Mouse (Mus musculus) inflammation-experienced regulatory T-cells, adult 6 months (primary cell): ENCODE data around the gene Cdh4. TPM values are rescaled to one million over a fixed set of nuclear protein-coding genes. Genes with fewer than 3 reads are reported as not detected.

Source experiments
- ATAC-seq: one replicate; pipeline ENCODE4 v1.8.0; 2017
- polyA plus RNA-seq, 3 experiments: library from polyadenylated mRNA; unstranded; fragments of 100-300 nt; shearing (Covaris generic); gene quantifications; one replicate each; pipeline ENCODE4 v1.2.1; 2017

Cdh4 gene
- polyA plus RNA-seq, 3 experiments from 2014 or later = not detected

DNA sequence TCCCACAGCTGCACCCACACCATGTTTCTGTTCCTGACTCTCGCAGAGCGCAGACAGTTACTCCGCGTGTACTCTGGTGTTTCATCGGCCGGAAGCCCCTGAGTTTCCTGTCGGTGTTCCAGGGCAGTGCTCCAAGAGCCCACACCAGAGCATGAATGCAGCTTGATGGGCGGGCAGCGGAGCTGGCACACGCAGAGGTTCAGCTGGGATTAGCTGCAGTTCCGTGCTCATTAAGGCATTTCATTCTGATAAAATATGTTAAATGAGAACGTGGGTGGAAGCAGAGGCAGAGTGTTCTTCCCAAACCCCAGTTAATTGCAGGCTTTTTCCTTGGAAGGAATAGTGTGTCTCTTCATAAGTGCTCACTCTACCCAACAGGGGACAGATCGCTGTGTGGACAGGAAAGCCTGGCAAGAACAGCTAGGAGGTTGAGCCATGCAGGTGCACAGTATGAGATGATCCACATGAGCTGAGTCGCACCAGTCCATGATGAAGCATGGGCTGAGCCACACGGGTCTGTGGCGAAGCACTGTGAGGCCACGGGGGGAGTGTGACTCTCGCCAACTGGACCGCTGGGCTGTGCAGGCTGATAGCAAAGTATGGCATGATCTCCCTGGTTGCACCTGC lies 357.8 kb downstream of the Cdh4 start:
- ATAC-seq = no peak

DNA sequence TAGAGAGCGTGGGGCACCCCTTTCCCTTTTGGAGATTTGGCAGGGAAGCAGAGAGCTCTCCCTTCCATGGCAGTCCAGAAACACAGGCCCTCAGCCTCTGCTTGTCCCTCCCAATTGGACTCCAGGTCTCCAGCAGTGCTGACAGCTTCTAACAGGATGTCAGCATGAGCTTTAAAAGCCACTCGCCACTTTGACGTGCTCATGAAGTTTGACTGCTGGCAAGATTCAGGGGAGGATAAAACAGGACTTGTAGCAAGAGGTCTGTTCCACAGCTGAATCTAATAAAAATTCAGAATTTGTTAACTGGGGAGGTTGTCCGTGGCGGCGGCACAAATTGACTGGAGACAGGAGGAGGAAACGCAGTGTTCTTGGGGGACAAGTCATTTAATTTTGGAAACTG lies 358.8 kb downstream of the Cdh4 start:
- no peak for ATAC-seq

DNA sequence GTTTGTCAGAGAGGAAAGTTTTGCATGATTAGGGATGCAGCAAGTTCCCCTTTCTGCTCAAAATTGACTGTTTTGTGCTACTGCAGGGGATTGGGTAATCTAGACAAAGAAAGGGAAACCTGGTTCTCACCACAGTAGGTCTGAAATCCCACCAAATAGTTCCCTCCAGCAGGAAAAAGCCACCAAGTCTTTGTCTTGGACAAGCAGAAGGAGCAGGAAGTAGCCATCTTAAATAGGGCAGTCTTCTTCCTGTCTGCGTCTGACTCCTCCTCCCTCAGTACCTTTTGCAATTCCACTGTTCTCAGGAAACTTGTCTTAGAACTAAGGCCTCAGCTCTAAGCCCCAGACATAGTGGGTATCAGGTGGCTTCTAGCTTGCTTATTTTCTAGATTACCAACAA lies 360.2 kb downstream of the Cdh4 start:
- ATAC-seq = no peak

DNA sequence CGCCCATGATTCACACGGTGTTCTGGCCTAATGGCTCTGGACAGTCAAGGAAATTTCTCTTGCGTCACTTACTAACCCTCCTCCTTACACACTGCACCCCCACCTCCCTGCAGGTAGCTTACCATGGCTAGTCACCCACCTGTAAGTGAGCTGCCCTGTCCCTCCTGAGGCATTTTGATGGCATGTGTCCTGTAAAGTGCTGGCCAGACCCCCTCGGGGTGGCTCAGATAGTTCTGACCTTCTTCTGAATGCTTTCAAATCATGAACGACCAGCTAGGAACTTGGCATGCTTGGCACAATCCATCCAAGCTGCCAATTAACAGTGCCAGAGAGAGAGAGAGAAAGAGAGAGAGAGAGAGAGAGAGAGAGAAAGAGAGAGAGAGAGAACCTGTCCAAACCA lies 368.9 kb downstream of the Cdh4 start:
- ATAC-seq = no peak

DNA sequence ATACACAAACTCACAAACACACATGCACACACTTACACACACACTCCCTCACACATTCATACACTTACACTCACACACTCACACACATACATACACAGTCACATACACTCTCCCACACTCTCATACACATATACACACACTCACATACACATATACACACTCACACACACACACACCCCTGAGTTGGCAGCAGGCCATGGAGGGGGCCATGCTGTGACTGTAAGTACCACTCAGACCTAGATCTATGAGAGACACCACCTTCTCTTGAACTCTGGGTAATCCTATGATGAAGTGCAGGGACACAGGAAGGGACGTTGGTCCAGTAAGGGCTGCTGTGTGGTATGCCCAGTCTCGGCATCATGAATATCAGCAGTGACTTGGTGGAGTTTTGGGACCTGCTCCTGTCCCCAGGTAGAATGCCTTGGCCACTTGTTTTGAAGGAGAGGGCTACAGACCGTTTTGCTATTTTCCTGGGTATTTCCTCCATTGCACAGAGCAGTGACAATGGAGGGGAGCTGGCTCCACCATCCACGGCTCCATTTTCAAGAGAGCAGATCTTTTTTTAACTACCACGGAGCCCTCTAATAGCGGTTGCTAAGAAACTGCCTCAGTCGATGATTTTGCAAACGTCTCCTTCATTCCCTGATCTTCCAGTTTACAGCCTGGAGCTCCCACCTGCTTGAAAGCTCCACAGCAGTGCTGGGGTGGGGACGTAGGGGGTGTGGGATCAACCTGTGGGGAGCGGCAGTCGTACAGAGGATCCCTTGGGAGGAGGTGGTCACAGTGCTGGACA lies 371.0 kb downstream of the Cdh4 start:
- no peak for ATAC-seq

DNA sequence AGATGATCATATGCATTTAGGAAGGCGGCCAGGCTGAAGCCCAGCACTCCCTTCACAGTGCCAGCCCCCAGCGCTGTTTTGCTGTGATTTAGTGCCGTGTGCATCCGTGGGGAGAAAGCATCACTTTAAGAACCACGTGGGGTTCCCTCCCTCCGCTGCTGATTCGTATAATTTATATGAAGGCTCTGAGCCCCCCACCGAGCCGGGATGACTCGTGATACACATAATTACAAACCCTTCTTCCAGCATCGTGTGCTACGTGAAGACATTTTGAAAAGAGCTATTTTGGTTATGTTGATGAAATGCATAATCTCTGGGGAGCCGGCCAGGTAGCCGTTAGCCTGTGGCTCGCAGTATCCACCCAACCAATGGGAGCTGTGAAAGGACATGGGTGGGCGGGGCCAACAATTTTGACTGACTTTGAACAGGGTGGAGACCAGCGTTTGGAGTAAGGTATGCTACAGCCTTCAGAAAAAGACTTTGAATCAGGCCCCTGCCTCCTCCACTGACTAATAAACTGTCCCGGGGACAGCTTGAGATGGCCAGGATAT lies 382.6 kb downstream of the Cdh4 start:
- no peak for ATAC-seq

DNA sequence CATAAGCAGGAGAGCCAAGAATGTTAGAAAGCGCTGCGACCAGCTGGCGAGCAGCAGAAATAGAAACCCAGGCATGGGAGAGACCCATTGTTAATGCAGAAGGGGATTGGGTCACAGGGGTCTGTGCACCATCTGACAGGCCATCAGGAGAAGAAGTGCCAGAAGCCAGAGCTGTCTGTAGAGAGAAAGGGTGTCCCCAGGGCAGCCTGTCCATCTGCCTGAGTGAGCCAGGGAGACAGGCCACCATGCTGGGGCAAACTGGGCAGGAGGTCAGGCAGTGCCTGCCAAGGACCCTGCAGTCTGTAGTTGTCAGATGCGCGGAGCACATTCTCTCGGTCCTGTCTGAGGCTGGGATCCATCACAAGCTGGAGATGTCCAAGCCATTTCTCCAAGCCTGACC lies 386.7 kb downstream of the Cdh4 start:
- ATAC-seq = no peak

DNA sequence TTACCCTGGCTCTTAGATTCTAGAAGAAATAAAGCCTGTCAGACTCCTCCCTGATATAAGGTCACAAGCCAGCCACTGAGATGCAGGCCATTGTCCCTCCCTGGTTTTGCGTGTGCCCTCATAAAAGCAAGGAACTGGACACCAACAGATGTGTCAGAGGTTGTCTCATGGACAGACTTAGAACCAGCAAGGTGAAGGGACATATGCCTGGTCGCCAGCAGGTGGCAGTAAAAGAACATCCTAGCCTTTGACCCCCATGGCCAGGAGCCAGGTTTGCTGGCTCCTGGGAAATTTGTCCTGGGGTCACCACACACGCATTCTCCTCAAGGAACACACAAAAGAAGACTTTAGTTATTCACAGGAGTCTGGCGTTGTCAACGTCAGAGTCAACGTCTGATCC lies 387.7 kb downstream of the Cdh4 start:
- ATAC-seq = no peak

DNA sequence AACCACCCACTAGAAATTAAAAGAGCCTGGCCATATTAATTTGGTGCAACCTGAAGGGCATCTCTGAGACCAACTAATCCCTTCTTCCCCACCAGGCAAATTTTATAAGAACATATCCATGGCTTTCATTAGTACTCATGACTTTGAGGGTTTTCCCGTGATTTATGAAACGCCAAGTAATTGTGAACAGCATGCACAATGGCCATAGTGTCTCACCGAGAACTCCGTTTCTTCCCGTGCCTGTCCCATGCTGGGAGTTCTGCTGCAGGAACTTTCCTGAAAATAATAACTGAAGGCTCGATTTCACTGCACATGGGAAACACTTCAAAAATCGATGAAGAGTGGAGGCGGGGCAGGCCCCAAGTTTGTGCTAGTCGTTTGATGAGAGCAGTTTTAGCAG lies 392.7 kb downstream of the Cdh4 start:
- ATAC-seq = no peak

DNA sequence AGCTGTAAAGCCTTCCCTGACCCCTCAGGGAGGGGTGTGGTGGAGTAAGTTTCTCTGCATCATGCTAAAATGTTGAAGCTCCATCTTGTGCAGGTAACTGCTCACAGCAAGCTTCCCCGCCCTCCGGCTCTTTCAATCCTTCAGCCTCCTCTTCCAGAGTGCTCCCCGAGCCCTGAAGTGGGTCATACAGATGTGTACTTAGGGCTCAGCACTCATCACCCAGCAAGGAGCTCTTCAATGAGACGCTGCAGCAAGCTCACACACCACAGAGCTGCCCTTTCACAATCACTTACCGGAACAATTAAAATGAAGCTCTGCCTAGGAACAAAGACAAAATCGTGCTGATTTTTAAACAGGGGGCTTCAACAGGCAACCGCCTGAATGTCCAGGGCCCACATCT lies 393.3 kb downstream of the Cdh4 start:
- no peak for ATAC-seq

DNA sequence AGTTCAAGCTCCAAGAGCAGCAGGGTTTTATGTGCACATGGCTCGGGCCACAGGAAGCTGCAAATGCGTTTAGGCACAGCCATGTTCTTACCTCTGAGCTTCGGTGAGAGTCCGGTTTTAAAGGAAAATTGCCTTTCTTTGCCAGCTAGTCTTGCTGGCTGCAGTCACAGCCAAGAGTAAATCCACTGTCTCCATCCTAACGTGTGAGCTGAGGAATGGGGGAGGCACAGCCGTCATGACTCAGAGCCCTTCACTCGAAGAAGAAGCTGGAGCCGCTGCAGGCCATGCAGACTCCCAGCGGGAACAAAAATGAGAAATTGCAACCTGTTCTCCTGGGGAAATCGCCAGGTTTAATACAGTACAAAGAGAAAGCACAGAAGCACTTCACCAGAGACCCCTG lies 395.0 kb downstream of the Cdh4 start:
- ATAC-seq = no peak

DNA sequence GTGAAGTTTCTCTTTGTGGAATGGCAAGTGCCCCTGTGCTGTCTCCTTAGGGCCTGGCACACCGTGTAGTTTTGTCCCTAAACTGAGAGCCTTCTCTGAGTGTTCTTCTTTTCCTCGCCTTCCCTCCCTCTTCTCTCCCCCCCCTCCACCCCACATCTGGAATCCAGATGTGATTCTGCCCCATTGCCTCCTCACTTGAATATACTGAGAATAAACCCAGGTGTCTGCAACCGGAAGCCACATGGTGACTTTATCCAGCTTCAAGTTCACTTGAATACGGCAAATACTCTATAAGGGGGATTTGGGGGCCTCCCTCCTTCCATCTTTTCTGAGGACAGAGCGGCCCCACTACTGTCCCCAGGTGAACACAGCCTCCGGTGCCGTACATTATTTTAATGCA lies 395.8 kb downstream of the Cdh4 start:
- no peak for ATAC-seq

DNA sequence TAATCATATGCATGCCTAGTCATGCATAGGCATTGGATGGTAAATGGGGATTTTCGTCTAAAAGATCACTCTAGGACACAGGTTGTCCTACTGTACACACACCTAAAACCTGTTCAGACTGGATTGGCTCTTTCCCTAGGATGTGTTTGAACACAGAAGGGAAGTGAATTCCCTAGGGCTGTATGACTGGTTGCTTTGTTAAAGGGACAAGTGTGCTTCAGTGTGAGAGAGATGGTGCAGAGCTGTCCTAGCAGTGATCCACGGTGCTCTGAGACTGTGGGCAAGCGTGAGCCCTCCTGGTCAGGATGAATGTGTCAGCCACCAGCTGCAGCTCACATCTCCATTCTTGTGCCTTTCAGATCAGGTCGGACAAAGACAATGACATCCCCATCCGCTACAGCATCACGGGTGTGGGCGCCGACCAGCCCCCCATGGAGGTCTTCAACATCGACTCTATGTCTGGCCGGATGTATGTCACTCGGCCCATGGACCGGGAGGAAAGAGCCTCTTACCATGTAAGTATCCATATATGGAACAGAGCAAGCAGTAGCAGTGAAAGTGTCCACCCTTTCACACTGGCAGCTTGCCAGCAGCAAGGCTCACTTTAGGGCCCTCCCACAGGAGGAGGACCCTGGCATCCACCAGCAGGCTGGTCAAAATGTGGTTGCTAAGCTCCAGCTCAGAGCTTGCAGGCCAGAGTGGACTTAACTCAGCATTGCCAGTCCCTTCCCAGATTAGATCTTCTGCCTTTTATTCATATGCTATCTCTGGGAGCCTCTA lies 400.6 kb downstream of the Cdh4 start:
- no peak for ATAC-seq

DNA sequence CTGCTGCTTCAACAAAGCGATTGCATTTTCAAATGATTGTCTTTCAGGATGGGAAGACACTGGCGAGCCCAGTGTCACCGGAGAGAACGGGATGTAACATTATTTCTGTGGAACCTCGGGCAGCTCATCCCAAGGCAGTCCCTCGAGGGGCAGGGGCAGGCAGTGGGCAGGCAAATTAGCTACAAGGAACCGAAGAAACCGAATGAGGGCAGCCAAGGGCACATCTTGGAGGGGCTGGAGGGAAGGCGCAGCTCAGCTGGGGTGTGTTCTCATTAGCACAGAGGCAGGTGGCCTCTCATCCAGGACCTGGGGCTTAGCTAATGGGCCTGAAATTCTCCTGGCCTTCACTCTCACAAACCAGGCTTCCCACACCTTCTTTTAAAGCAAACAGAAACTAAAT lies 407.5 kb downstream of the Cdh4 start:
- ATAC-seq = no peak

DNA sequence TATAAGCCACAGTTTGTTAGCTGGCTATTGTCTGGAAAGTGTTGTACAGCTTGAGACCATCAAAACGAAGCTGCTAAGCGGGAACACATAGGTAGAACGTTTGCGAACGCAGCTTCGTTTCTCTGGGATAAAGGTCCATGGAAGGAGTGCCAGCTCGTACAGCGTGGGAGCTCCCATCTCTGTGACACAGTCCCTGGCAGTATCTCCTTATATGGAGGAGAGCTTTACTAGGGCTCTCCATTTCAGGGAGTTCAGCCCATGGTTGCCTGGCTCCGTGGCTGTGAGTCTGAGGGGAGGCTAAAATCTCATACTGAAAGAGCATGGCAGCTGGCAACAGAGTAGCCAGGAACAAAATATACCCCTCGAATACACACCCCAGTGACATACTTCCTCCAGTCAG lies 409.9 kb downstream of the Cdh4 start:
- ATAC-seq = no peak

DNA sequence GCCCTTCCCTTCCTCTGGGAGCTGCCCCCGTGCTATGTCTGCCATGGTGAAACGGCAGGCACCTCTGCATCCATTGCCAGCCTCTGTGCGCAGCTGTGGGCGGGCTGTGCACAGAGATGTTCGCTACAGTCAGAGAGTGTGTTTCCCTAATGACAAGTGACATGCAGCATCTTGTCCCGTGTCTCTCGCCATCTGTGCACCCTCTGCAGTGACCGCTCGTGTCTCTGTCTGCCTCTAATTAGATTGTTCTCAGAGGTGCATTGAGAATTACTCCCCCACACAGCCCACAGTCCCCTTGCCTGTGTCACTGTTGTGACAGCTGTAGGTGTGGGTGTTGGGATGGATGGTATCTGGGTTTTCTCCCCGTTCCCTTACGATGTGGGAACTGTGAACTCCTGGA lies 410.6 kb downstream of the Cdh4 start:
- ATAC-seq = no peak

DNA sequence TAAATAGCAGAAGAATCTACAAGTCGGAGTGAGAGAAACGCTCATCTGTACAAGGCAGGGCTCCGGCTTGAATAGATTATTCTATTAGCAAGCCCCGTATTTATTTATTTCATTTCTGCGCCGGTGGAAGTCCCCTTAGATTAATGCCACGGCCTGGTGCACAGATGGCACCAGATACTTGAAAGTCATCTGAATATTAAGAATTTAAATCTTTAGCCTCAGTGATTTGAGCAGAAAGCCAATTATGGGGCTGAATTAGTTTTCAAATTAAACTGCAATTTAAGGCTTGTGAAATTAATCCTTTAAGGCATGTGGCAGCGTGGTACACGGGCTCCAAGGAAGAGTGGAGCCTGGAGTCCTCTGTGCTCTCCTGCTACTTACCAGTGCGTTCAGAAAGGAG lies 411.7 kb downstream of the Cdh4 start:
- ATAC-seq = no peak

DNA sequence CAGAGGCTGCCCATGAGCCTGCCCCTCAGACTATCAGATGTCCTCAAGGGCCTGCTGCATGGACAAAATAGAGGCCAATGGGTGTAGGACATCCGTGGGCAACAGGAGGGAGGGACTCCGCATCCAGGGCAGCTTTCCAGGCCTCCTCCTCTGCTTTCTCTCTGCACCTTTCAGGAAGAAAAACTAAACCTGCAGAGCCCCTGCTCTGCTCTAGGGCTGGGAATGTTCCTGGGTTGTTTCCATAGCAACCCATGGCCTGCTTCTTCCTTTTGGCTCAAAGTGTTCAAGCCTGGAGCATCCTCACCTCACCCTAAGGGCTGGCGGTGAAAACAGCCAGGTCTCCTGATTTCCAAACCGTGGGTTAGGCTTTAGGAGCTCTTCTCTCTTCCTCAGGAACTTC lies 414.9 kb downstream of the Cdh4 start:
- no peak for ATAC-seq

DNA sequence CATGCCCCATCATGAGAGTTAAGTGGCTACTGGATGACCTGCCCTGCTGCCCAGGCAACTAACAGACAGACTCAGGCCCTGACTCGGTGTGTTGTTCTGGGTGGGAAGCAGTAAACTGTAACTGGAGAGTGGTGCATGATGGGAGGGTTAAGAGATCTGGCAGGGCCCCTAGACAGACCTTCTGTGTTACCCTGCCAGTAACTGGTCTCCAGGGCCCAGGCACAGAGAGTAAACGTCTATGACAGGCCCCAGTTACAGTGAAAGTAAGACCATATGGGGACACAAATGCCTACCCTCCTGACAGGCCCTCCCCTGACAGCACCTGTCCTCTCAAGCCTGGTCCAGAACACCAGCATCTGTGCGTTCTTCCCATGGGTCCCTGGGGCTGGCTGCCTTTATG lies 420.4 kb downstream of the Cdh4 start:
- ATAC-seq = no peak

DNA sequence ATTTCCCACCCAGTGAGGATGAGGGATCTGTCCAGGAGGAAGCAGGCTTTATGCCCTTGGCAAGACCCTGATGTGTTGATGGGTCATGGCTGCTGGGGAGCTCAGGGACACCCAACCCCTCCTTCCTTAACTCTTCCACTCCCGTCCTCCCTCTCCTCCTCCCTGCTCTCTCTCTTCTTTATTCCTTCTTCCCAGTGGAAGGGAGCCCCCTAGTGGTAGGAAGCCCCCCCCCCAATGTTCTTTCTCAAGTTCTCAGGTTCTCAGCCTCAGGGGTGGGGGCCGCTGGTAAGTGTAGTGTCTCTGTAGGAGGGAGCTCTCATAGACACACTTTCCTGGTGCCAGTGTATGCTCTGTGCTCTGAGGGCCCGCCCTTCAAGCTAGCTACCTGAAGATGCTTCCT lies 421.0 kb downstream of the Cdh4 start:
- no peak for ATAC-seq

DNA sequence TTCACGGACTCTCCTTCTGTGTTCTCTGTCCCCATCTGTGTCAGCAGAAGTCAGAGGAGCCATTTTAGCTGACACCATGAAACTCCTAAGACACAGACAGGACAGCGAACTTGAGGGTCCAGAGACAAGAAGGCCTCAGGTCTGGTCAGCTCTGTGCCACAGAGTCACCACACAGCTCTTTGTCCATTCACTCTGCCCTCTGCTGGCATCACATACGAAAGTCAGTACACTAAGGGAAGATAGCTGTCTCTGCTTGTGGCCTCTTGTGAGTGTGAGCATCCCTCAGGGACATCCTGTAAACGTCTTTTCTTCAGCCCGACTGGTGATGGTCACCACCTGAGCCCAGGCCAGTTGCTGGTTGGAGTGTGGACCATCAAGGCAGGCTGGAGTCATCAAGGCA lies 422.9 kb downstream of the Cdh4 start:
- no peak for ATAC-seq

DNA sequence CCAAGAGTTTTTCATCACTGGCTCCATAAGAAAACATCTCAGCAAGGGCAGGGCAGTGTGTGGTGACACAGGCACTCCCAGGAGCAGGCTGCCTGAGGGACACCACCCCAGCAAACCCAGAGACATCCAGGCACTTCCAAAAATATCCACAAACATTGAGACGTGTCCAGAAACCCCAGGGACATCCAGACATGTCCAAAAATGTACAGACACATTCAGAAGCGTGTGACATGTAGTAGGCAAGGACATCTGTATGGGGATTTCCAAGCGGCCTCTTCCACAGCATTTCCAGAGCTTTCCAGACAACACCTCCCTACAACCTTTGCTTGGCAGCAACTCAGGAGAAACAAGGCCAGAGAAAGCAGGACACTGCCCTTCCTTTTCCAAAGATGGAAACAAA lies 425.4 kb downstream of the Cdh4 start:
- no peak for ATAC-seq

DNA sequence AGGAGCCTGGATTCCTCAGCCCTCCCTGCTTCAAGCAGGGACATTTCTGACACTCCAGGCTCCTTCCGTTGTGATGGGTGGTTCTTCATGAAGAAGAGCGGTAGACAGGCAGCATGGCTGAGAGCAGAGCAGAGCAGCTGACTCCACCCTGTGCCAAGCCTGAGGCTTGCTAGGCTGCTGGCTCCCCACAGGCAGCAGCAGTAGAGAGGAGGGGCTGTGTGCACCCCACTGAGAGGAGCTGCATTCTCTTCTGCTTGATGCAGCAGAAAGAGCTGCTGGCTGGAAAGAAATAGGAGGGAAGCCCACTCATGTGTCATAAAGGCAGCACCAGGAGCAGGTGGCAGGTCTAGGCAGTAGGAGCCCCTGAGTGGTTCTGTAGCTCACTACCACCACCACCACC lies 427.6 kb downstream of the Cdh4 start:
- no peak for ATAC-seq

DNA sequence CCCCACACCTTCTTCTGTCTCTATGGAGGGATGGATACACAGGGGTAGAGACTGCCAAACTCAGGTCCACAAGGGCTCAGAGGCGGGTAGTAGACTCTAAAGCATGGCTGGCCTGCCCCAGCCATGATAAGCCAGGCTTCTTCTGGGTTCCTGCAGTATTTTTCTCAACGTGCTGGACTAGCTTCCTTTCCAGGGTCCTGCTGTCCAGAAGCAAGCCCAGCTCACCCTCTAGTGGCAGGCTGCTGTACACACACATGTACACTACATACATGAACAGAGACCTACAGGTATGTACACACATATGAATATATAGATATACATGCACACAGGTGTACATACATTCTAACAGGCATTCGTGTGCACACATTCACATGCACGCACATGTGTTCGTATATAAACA lies 430.5 kb downstream of the Cdh4 start:
- ATAC-seq = no peak
